ENCODE assay signal across 8 mouse cellular contexts in genomic region chr4:142180289-142180688, GRCm38 (mm10). TPM values are rescaled to one million over a fixed set of nuclear protein-coding genes. Genes with fewer than 3 reads are reported as not detected.
A peak's percentile ranks its signal among the peaks of the same experiment; 100 is the strongest.
DNase-seq lines count a peak whose midpoint lies in the region; ATAC-seq and TF ChIP-seq lines count a peak whose summit lies in the region.

No protein-coding gene starts in this region.

- H3K4me3 ChIP-seq in hindbrain, embryonic 10.5 days: no peak overlapping the region
- H3K4me3 ChIP-seq in hindbrain, embryonic 11.5 days (ENCODE audit: low read depth, low read length): no peak overlapping the region
- H3K4me3 ChIP-seq in forebrain, embryonic 15.5 days: no peak overlapping the region
- H3K4me3 ChIP-seq in heart, postnatal 0 days (ENCODE audit: low read depth, low read length): no peak overlapping the region
- H3K4me3 ChIP-seq in liver, postnatal 0 days (ENCODE audit: low read depth, low read length): no peak overlapping the region
- no peak overlapping the region for H3K4me3 ChIP-seq in thymus, adult 2 months (ENCODE audit: control insufficient read depth, insufficient read depth, low read length)

- H3K9ac ChIP-seq in hindbrain, embryonic 11.5 days (ENCODE audit: low read depth, low read length): no peak overlapping the region
- no peak overlapping the region for H3K9ac ChIP-seq in forebrain, embryonic 15.5 days (replicated peaks)
- H3K9ac ChIP-seq in heart, postnatal 0 days (replicated peaks; ENCODE audit: low read depth, low read length): no peak overlapping the region
- H3K9ac ChIP-seq in liver, postnatal 0 days (replicated peaks): no peak overlapping the region

- peaks cover 24% of the 10 kb centered on the region for H3K4me1 ChIP-seq in hindbrain, embryonic 10.5 days (replicated peaks)
- no peaks in the 10 kb centered on the region for H3K4me1 ChIP-seq in hindbrain, embryonic 11.5 days (replicated peaks; ENCODE audit: control insufficient read depth, insufficient read depth, low read length)
- peaks cover 26% of the 10 kb centered on the region for H3K4me1 ChIP-seq in forebrain, embryonic 15.5 days
- peaks cover 24% of the 10 kb centered on the region for H3K4me1 ChIP-seq in heart, postnatal 0 days (ENCODE audit: control insufficient read depth, insufficient read depth)
- peaks cover 9% of the 10 kb centered on the region; the same call in 1 of the 2 replicates for H3K4me1 ChIP-seq in liver, postnatal 0 days (ENCODE audit: insufficient read depth)
- no peaks in the 10 kb centered on the region for H3K4me1 ChIP-seq in thymus, adult 2 months (replicated peaks; ENCODE audit: control insufficient read depth, insufficient read depth, low read length)

- peaks cover 2% of the 10 kb centered on the region; the same call in 1 of the 2 replicates for H3K36me3 ChIP-seq in hindbrain, embryonic 10.5 days
- no peaks in the 10 kb centered on the region for H3K36me3 ChIP-seq in hindbrain, embryonic 11.5 days (ENCODE audit: control insufficient read depth, insufficient read depth, low read length)
- H3K36me3 ChIP-seq in forebrain, embryonic 15.5 days: 0 out of 2 replicates have a peak, but pooled peaks cover 4% of the 10 kb centered on the region
- no peaks in the 10 kb centered on the region for H3K36me3 ChIP-seq in heart, postnatal 0 days (replicated peaks; ENCODE audit: control insufficient read depth, insufficient read depth, low read length)
- no peaks in the 10 kb centered on the region for H3K36me3 ChIP-seq in liver, postnatal 0 days (replicated peaks; ENCODE audit: insufficient read depth, low read length)
- H3K36me3 ChIP-seq in thymus, adult 2 months (ENCODE audit: control insufficient read depth, insufficient read depth, low read length): no peaks in the 10 kb centered on the region

- no peak overlapping the region for H3K4me2 ChIP-seq in hindbrain, embryonic 11.5 days (replicated peaks; ENCODE audit: low read depth, low read length)
- no peak overlapping the region for H3K4me2 ChIP-seq in forebrain, embryonic 15.5 days (replicated peaks)
- no peak overlapping the region for H3K4me2 ChIP-seq in heart, postnatal 0 days (ENCODE audit: low read depth, low read length)
- no peak overlapping the region for H3K4me2 ChIP-seq in liver, postnatal 0 days (ENCODE audit: low read depth, low read length)

- H3K27ac ChIP-seq in hindbrain, embryonic 10.5 days: peak overlapping the region; percentile 14
- no peak overlapping the region for H3K27ac ChIP-seq in hindbrain, embryonic 11.5 days (ENCODE audit: low read depth, low read length)
- H3K27ac ChIP-seq in forebrain, embryonic 15.5 days (replicated peaks): peak overlapping the region; percentile 50
- H3K27ac ChIP-seq in heart, postnatal 0 days (ENCODE audit: low read depth): peak overlapping the region; percentile 87
- H3K27ac ChIP-seq in liver, postnatal 0 days (ENCODE audit: low read depth): no peak overlapping the region
- no peak overlapping the region for H3K27ac ChIP-seq in thymus, adult 2 months (ENCODE audit: control insufficient read depth, insufficient read depth, low read length)

- no peak for TF ChIP-seq CTCF in heart, postnatal 0 days (IDR thresholded peaks at IDR 0.05; ENCODE audit: low read depth)
- no peak for TF ChIP-seq CTCF in liver, postnatal 0 days (IDR thresholded peaks at IDR 0.05; ENCODE audit: low read depth)
- TF ChIP-seq CTCF in thymus, adult 2 months (IDR thresholded peaks at IDR 0.05; ENCODE audit: borderline replicate concordance, control insufficient read depth, extremely low read depth, insufficient read depth, low read length, poor library complexity): no peak

- DNase-seq in hindbrain, embryonic 10.5 days (ENCODE audit: low spot score): no peak
- no peak for DNase-seq in hindbrain, embryonic 11.5 days (ENCODE audit: low spot score)
- DNase-seq in heart, postnatal 0 days (ENCODE audit: low spot score): peak; percentile 69
- peak; percentile 82 to 86 for DNase-seq in kidney, postnatal 36 days
- peak; percentile 56 for DNase-seq in liver, postnatal 0 days
- peak; percentile 55 for DNase-seq in right cerebral cortex, postnatal 14 days
- DNase-seq in thymus, adult 2 months: no peak

- TF ChIP-seq EP300 in heart, postnatal 0 days (IDR thresholded peaks at IDR 0.05; ENCODE audit: low read depth): no peak
- TF ChIP-seq EP300 in liver, postnatal 0 days (IDR thresholded peaks at IDR 0.05; ENCODE audit: low read depth): no peak

- WGBS in hindbrain, embryonic 10.5 days: 70% methylated on average over 3 of the region's 3 CpGs
- 51% methylated on average over 3 of the region's 3 CpGs for WGBS in hindbrain, embryonic 11.5 days
- 11% methylated on average over 3 of the region's 3 CpGs for WGBS in forebrain, embryonic 15.5 days
- WGBS in heart, postnatal 0 days: 8% methylated on average over 3 of the region's 3 CpGs
- 42% methylated on average over 3 of the region's 3 CpGs for WGBS in liver, postnatal 0 days (ENCODE audit: insufficient replicate concordance)
- WGBS in thymus, adult 2 months: 14% methylated on average over 3 of the region's 3 CpGs

- no peaks in the 10 kb centered on the region for H3K27me3 ChIP-seq in hindbrain, embryonic 10.5 days (ENCODE audit: insufficient read depth, poor library complexity, severe bottlenecking)
- no peaks in the 10 kb centered on the region for H3K27me3 ChIP-seq in hindbrain, embryonic 11.5 days (ENCODE audit: control insufficient read depth, insufficient read depth, low read length)
- no peaks in the 10 kb centered on the region for H3K27me3 ChIP-seq in forebrain, embryonic 15.5 days
- H3K27me3 ChIP-seq in heart, postnatal 0 days (ENCODE audit: control insufficient read depth, insufficient read depth, low read length): no peaks in the 10 kb centered on the region
- H3K27me3 ChIP-seq in liver, postnatal 0 days (ENCODE audit: insufficient read depth, low read length): no peaks in the 10 kb centered on the region
- no peaks in the 10 kb centered on the region for H3K27me3 ChIP-seq in thymus, adult 2 months (ENCODE audit: control insufficient read depth, insufficient read depth, low read length)

- ATAC-seq in hindbrain, embryonic 11.5 days (ENCODE audit: low FRiP score): no peak
- peak; percentile 67 for ATAC-seq in forebrain, embryonic 15.5 days (replicated peaks)
- ATAC-seq in heart, postnatal 0 days (ENCODE audit: insufficient read depth, low read depth): peak; percentile 62
- ATAC-seq in liver, postnatal 0 days: no peak

- no peak for TF ChIP-seq POLR2A in thymus, adult 2 months (IDR thresholded peaks at IDR 0.05; ENCODE audit: control insufficient read depth, extremely low read depth, insufficient read depth, low read length, poor library complexity)

- H3K9me3 ChIP-seq in hindbrain, embryonic 10.5 days: no peaks in the 10 kb centered on the region
- H3K9me3 ChIP-seq in hindbrain, embryonic 11.5 days (ENCODE audit: control insufficient read depth, low read length): no peaks in the 10 kb centered on the region
- no peaks in the 10 kb centered on the region for H3K9me3 ChIP-seq in forebrain, embryonic 15.5 days
- H3K9me3 ChIP-seq in heart, postnatal 0 days (replicated peaks; ENCODE audit: control insufficient read depth, low read length): no peaks in the 10 kb centered on the region
- no peaks in the 10 kb centered on the region for H3K9me3 ChIP-seq in liver, postnatal 0 days (ENCODE audit: low read length)

RNA-seq across cellular contexts. Expression of gene Kazn, which starts 58.9 kb away (rescaled TPM):
- polyA plus RNA-seq in hindbrain, embryonic 10.5 days (2016; fragmentation: Nextera tagmentation; extraction: Ambion mirVana): 11.4 and 14.3 TPM in 2 replicates
- 11.3 and 11.8 TPM in 2 replicates for polyA plus RNA-seq in hindbrain, embryonic 11.5 days (2014; fragmentation: Nextera tagmentation; extraction: Ambion mirVana)
- polyA plus RNA-seq in forebrain, embryonic 15.5 days (2015; fragmentation: Nextera tagmentation; extraction: Ambion mirVana): 25.2 and 25.6 TPM in 2 replicates
- 7.1 and 19.9 TPM in 2 replicates for total RNA-seq in heart, postnatal 0 days (2014; rRNA removed; ENCODE audit: low replicate concordance)
- 1.8 and 2.5 TPM in 2 replicates for polyA plus RNA-seq in heart, postnatal 0 days (2015; fragmentation: Nextera tagmentation; extraction: Ambion mirVana)
- polyA plus RNA-seq in liver, postnatal 0 days (2015; fragmentation: Nextera tagmentation; extraction: Ambion mirVana): 0.72 and 0.74 TPM in 2 replicates
- polyA plus RNA-seq in thymus, adult 2 months (2012; rRNA removed): 17.0 and 19.3 TPM in 2 replicates

Comparison
In these comparisons a context has a peak if more than half of its experiments do, and no peak if none do; other contexts are left out.
1. H3K27ac ChIP-seq: peak in hindbrain, embryonic 10.5 days (single experiment), forebrain, embryonic 15.5 days (single experiment) and heart, postnatal 0 days (single experiment); none in hindbrain, embryonic 11.5 days (single experiment), liver, postnatal 0 days (single experiment) and thymus, adult 2 months (single experiment).
2. DNase-seq: peak in heart, postnatal 0 days (single experiment), kidney, postnatal 36 days (2 of 2), liver, postnatal 0 days (single experiment) and right cerebral cortex, postnatal 14 days (single experiment); none in hindbrain, embryonic 10.5 days (single experiment), hindbrain, embryonic 11.5 days (single experiment) and thymus, adult 2 months (single experiment).
3. ATAC-seq: peak in forebrain, embryonic 15.5 days (single experiment) and heart, postnatal 0 days (single experiment); none in hindbrain, embryonic 11.5 days (single experiment) and liver, postnatal 0 days (single experiment).